Mouse (Mus musculus) heart, postnatal 0 days (tissue): ENCODE results near the gene Bpi. TPM values are rescaled to one million over a fixed set of nuclear protein-coding genes. Genes with fewer than 3 reads are reported as not detected.

ENCODE experiments used
- ATAC-seq: fragments of 200-750 bp; cut with Nextera tagmentation; 2 replicates; pipeline ENCODE4 v1.8.0; 2017; ENCODE audit warnings: low read depth, moderate number of reproducible peaks, moderate library complexity; ENCODE audit not compliant: insufficient read depth
- DNase-seq: peaks from one replicate; pipeline ENCODE4 v3.0.0-alpha.2; 2016; ENCODE audit warnings: low spot score
- H3K27ac ChIP-seq: fragments of 300-500 bp; sonication (generic); 2 replicates; pipeline ENCODE4 v1.5.1; 2014; ENCODE audit warnings: low read depth, mild to moderate bottlenecking
- H3K27me3 ChIP-seq: fragments of 300-500 bp; sonication (generic); 2 replicates; pipeline ENCODE4 v1.6.1; 2014; ENCODE audit warnings: low read length, mixed read lengths; ENCODE audit not compliant: control insufficient read depth, insufficient read depth
- H3K36me3 ChIP-seq: fragments of 300-500 bp; sonication (generic); replicated peaks from 2 replicates; pipeline ENCODE4 v1.6.1; 2014; ENCODE audit warnings: low read length, mixed read lengths; ENCODE audit not compliant: control insufficient read depth, insufficient read depth
- H3K4me1 ChIP-seq: fragments of 300-500 bp; sonication (generic); 2 replicates; pipeline ENCODE4 v1.6.1; 2014; ENCODE audit warnings: antibody characterized with exemption; ENCODE audit not compliant: control insufficient read depth, insufficient read depth
- H3K4me2 ChIP-seq: fragments of 300-500 bp; sonication (generic); 2 replicates; pipeline ENCODE4 v1.6.1; 2014; ENCODE audit warnings: low read depth, mild to moderate bottlenecking, low read length, moderate library complexity
- H3K4me3 ChIP-seq: fragments of 300-500 bp; sonication (generic); 2 replicates; pipeline ENCODE4 v1.5.1; 2014; ENCODE audit warnings: low read depth, low read length
- H3K9ac ChIP-seq: fragments of 300-500 bp; sonication (generic); replicated peaks from 2 replicates; pipeline ENCODE4 v1.6.1; 2014; ENCODE audit warnings: low read depth, low read length, mixed read lengths
- H3K9me3 ChIP-seq: fragments of 300-500 bp; sonication (generic); replicated peaks from 2 replicates; pipeline ENCODE4 v1.6.1; 2016; ENCODE audit warnings: low read length; ENCODE audit not compliant: control insufficient read depth
- CTCF ChIP-seq: IDR thresholded peaks from 2 replicates; pipeline ENCODE4 v1.5.1; 2016; ENCODE audit warnings: antibody characterized with exemption, control low read depth, low read depth
- EP300 ChIP-seq: IDR thresholded peaks from 2 replicates; pipeline ENCODE4 v1.6.1; 2016; ENCODE audit warnings: antibody characterized with exemption, low read depth
- WGBS: fragments of 180-500 bp; shearing (Covaris S2); extraction: QIAGEN DNeasy Blood & Tissue Kit; methylation state at CpG from one replicate; pipeline ENCODE4 v1.1.7; 2014; 5-methylcytosine and 5-hydroxymethylcytosine counted together
- polyA plus RNA-seq: library from polyadenylated mRNA; unstranded; fragments of >200 nt; fragmentation: Nextera tagmentation; extraction: Ambion mirVana; gene quantifications from 2 replicates; pipeline ENCODE4 v1.2.1, GENCODE M21; 2015
- total RNA-seq: library from RNA; depleted of rRNA; stranded (reverse); fragments of >200 nt; gene quantifications from 2 replicates; pipeline ENCODE4 v1.2.3, GENCODE M21; 2014; ENCODE audit warnings: low replicate concordance

The Bpi gene
- total and polyA plus RNA-seq, 2 experiments from 2014 or later: not detected

DNA sequence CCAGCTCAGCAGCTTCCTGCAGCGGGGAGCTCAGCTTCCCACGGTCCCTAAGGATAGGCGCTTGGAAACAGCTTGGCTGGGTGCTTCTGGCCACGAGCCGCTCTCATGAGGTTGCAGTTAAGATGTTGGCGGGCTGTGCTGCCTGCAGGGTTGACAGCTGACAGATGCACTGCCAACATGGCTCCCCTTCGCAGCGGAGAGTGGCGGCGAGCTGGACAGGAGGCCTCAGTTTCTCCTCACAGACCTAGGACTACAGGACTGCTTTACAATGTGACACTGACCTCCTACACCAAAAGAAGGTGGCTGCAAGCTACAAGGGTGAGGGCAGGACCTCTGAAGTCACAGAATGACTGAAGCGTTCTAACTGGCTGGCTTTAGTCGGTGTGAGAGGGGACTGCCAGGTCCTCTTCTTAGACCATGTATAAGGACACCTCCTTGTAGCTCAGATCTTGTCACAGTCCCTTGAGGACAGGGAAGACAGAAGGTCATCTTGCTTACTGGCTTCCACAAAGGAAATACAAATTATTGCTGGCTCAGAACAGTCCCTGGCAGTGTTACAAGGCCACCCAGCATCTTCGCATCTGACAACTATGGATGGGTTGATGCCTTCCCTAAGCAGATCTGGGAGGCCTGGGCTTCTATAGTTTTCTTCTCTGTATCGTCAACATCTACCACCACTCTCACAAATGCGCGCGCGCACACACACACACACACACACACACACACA is 15.6 kb upstream of the Bpi start:
- WGBS: 78% methylated on average over 18 of the region's 18 CpGs
- no peaks in the 10 kb centered on the region for H3K27me3 ChIP-seq
- no peak for TF ChIP-seq EP300
- TF ChIP-seq CTCF: no peak
- H3K4me2 ChIP-seq: no peak overlapping the region
- DNase-seq: no peak
- H3K4me1 ChIP-seq: no peaks in the 10 kb centered on the region
- ATAC-seq: no peak
- no peak overlapping the region for H3K9ac ChIP-seq
- H3K27ac ChIP-seq: no peak overlapping the region
- no peak overlapping the region for H3K4me3 ChIP-seq
- H3K36me3 ChIP-seq: no peaks in the 10 kb centered on the region
- no peaks in the 10 kb centered on the region for H3K9me3 ChIP-seq

DNA sequence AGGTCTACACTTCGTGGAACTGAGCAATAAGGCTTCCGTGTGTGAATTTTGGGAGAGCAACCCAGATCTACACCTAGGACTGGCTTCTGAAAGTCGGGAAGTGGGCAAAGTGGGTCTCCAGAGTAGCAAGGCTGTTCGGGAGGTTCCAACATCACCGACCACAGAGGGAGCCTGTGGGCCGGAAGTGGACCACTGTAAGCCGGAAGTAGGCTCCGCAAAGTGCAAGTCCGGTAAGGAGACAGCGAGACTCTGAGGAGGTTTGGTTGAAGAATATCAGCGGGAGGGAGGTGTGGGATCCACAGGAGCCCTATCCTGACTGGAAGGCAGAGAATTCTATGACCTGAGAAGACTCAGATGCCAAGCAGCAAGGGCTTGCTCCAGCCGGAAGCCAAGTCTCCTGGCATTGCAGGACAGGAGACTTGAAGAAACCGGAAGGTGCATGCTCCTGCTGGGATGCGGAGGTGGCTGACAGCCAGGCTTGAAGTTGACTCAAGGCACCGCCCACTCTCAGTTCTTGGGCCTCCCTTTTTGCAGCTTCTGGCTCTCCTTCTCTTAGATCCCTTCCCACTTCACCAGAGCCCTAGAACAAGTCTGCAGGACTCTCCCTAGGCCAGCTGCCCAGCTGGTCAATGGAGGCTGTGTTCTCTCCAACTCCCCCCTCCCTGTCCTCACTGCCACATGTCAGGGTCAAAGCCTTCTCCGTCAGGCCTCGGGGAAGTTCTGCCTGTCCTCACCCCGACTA is 14.6 kb upstream of the Bpi start:
- 66% methylated on average over 18 of the region's 18 CpGs for WGBS
- H3K27me3 ChIP-seq: no peaks in the 10 kb centered on the region
- H3K27ac ChIP-seq: no peak overlapping the region

DNA sequence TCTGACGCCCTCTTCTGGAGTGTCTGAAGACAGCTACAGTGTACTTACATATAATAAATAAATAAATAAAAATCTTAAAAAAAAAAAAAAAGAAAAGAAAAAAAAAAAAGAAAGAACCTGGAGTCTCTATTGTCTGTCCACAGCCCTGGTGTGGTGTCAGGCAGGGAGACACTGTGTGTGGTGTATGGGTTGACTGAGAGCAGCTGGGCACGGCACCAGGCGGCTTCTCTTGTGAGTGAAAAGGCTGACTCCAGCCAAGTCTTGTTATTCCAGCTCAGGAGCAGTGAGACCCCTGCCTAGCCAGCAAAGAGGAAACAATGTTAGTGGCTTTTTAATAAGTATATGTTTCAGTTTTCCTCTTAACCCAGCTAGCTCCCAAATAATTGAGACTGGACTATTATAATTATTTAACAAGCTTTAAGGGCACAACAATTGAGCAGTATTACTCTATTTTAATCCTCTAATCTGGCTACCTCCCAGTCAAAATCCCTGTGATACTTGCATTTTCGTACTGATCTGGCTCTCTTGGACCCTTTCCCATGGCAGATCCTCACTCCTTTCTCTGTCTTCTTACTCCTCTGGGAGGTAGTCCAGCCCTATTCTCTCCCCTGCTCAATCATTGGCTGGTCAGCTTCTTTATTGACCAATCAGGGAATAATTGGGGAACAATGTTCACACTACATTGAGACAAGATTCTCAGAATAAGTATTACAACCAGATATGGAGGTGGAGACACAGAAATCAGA is 12.6 kb upstream of the Bpi start:
- no peaks in the 10 kb centered on the region for H3K4me1 ChIP-seq
- WGBS: 73% methylated on average over 4 of the region's 4 CpGs
- TF ChIP-seq CTCF (no peak), EP300 (no peak)
- no peaks in the 10 kb centered on the region for H3K9me3 ChIP-seq
- no peak for ATAC-seq
- no peaks in the 10 kb centered on the region for H3K27me3 ChIP-seq
- H3K27ac ChIP-seq: no peak overlapping the region
- H3K4me2 ChIP-seq: no peak overlapping the region
- H3K9ac ChIP-seq: no peak overlapping the region
- H3K4me3 ChIP-seq: no peak overlapping the region
- no peak for DNase-seq
- H3K36me3 ChIP-seq: no peaks in the 10 kb centered on the region

More for the DNA sequence above, 14.6 kb upstream of the Bpi start:
- Histone ChIP-seq H3K9me3 (no peaks in the 10 kb centered on the region), H3K9ac (no peak overlapping the region), H3K4me2 (no peak overlapping the region), H3K4me3 (no peak overlapping the region), H3K4me1 (no peaks in the 10 kb centered on the region), H3K36me3 (no peaks in the 10 kb centered on the region)
- DNase-seq (no peak), ATAC-seq (0 out of 2 replicates have a peak, but pooled peaks have one; percentile 22)
- TF ChIP-seq CTCF (no peak), EP300 (no peak)

DNA sequence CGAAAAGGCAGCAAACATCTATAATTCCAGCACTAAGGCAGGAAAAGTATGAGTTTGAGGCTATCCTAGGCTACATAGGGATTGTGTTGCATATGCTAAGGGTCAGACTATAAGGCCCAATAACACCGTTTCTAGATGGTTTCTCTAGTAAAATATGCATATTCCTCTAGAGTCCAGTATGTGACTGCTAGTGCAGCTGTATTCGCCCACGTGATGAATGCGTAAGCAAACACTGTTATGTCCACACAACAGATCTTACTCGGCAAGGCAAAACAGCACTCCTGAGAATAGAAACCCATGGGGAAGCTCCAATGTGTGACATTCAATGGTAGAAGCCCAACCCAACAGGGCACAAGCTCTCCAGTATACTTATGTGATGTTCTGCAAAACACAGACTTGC is 10.0 kb upstream of the Bpi start:
- H3K27ac ChIP-seq: no peak overlapping the region
- H3K27me3 ChIP-seq: no peaks in the 10 kb centered on the region
- no peak overlapping the region for H3K9ac ChIP-seq
- H3K4me3 ChIP-seq: no peak overlapping the region
- ATAC-seq (no peak), DNase-seq (no peak)
- no peaks in the 10 kb centered on the region for H3K4me1 ChIP-seq
- no peaks in the 10 kb centered on the region for H3K9me3 ChIP-seq
- no peak overlapping the region for H3K4me2 ChIP-seq
- H3K36me3 ChIP-seq: no peaks in the 10 kb centered on the region
- TF ChIP-seq EP300: no peak
- TF ChIP-seq CTCF: no peak
- WGBS: 68% methylated on average over 6 of the region's 6 CpGs

DNA sequence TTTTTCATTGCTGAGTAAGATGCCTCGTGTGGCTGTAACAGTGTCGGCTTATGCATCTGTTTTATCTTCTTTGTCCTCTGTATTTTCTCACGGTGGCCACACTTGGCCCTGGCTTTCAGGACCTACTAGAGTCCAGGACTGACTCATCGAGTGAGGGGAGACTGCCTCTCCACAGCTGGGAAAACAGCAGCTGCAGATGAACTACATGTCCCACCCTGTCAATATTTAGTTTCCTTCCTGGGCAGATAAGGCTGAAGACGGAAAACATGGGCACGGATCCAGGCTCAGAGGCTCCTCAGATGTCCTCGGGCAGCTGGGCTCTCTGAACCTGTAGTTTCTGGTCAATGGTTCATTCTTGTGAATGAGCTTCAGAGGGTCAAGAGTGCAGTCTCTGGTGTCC is 9.6 kb upstream of the Bpi start:
- Histone ChIP-seq H3K4me2 (no peak overlapping the region), H3K36me3 (no peaks in the 10 kb centered on the region), H3K27ac (no peak overlapping the region), H3K27me3 (no peaks in the 10 kb centered on the region), H3K9me3 (no peaks in the 10 kb centered on the region), H3K4me1 (no peaks in the 10 kb centered on the region), H3K4me3 (no peak overlapping the region), H3K9ac (no peak overlapping the region)
- peak; percentile 79 for ATAC-seq
- peak; percentile 81 for DNase-seq
- 25% methylated on average over 7 of the region's 7 CpGs for WGBS
- TF ChIP-seq EP300 (peak; percentile 76), CTCF (no peak)
